Mouse (Mus musculus): ENCODE measurements around the gene Pcnx4.

The Pcnx4 gene

DNA sequence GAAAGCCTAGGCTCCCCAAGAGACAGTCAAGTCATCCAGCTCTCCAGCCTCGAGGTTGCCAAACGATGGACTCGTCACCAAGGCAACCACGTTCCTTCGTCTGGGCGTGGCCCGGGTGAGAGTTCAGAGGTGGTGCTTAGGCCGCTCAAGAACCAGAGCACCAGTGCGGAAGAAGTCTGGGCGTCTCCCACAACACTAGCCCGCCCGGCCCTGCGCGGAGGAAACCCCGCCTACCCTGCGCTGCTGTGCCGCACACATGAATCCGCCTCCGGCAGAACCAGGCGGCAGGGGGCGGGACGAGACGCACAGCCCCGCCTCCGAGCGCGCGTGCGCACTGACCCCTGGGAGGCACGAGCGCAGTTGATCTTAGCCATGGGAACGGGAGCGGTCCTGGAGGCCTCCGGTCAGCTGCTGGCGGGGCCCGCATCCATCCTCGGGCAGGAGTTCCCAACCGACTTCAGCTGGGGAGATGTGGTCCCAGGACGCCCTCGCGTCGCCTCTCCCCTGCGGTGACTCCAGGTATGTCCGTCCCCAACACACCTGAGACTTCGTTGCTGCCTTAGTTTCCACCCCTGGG lies at the start of gene Pcnx4:
Pcnx4 (plus strand) TSS at position 363 of the 577 bp plus-strand sequence.
- peak; percentile 98 to 99 for DNase-seq (ENCODE audit: inconsistent age in 2 of 2, low spot score in 1 of 2)

DNA sequence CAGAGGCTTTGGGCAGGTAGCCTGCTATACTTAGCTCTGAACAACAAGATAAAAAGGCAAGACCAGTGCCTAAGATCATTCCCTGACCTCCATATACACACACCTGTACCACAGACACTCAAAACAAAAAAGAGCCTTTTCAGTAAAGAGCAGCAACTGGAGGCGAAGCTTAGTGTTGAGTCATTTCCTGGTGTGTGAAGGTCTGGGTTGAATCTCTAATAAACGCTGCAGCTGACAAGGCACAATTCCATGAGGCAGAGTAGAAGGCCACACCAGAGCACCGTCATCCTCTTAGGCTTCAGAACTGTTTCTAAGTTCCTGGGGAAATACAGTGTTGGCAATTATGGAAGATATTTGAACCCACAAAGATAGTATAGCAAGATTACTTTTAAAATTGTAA lies 48.7 kb upstream of the Pcnx4 start:
- peak; percentile 37 to 81 for DNase-seq (ENCODE audit: inconsistent age in 2 of 2, low spot score in 1 of 2)

DNA sequence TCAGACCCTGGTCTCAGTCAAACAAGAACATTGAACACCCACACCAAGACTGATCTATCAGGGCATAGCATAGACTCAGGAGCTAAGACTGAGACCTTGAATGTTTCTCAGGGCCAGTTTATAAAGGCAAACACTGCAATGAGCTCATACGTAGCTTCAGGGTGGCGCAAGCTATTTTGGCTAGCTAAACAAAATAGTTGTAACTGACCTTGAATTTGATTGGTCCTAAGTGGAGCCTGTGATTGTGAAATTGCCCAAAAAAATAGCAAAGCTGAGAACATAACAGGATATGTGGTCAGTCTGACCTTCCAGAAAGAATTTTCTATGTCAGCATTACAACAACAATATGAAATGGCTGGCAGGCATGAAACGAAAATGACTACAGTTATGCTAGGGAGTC lies 46.2 kb upstream of the Pcnx4 start:
- peak; percentile 58 to 88 for DNase-seq (ENCODE audit: inconsistent age in 2 of 2, low spot score in 1 of 2)

DNA sequence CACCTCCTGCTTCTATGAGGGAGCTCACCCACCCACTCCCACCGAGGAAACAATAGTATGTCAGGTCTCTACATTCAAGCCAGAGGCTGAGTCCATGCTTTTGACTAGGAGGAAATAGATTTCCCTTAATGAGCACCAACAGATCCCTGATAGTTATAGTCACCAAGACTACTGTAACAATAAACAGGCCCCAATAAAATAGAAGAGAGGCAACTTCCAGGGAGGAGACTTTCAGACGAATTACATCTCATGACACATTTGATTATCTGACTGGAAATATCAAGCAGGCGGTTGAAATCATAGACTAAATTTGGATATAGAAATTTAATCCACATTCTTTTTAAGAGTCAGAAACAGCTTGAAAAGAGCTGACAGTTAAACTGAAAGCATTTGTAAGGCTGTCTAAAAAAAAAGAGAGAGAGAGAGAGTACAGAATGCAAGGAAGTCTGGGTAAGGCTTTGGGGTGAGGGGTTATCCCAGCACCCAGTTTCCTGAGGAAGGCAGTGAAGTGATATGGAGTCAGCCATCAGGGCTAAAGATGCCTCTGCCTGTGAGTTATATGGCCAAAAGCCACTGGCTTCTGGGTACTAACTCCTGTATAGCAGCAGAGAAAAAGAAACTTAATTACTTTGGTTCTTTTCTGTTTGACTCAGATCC lies 45.0 kb upstream of the Pcnx4 start:
- peak in 1 of 2 experiments; percentile 44 for DNase-seq (ENCODE audit: inconsistent age in 2 of 2, low spot score in 1 of 2)

DNA sequence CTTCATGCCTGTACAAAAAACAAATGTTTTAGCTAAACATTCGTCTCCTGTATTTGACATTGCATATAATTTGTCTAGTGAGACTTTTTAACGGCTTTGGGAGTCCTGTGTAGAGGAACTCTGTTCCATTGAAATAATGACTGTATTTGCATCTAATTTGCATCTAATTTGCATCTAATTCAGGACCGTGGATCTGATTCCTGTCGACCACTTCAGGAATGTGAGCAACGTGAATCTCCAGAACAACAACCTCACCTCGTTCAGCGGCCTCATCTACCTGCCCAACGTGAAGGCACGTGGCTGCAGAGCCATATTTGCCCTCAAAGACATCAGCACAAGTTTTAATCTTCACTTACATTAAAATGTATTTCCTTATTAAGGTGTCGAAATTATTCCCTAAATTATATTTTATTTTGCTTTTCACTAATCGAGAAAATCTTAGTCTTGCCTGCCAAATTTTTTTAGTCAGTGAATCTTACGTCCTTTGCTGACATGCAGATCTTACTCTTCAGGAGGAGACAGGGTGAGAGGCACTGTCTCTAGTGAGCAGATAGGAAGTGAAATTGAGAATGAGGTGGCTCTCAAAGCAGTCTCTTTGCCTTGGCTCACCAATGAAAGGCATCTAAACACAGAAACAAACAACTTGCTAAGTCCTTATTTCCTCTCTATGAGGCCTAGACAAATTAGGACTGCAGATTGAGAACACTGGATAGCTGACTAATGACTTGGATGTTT lies 39.1 kb upstream of the Pcnx4 start:
- no peak for DNase-seq (ENCODE audit: inconsistent age in 2 of 2, low spot score in 1 of 2)

DNA sequence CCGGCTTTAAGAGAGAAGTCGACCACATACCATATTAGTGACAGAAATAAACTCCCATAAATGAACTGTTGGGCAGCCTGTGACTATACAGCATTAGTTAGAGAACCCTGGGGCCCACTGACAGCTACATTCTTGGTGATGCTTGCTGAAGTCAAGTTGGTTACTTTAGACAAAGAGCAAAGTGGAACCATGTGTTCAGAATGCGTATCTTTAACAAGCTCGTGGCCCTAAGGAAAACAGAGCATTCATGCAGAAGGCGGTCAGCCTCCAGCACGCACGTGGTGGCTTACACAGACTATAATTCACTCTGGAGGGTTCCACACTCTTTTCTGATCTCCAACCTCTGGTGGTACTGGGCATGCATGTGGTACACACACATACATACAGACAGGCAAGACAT lies 26.6 kb upstream of the Pcnx4 start:
- DNase-seq (ENCODE audit: inconsistent age in 2 of 2, low spot score in 1 of 2): no peak

DNA sequence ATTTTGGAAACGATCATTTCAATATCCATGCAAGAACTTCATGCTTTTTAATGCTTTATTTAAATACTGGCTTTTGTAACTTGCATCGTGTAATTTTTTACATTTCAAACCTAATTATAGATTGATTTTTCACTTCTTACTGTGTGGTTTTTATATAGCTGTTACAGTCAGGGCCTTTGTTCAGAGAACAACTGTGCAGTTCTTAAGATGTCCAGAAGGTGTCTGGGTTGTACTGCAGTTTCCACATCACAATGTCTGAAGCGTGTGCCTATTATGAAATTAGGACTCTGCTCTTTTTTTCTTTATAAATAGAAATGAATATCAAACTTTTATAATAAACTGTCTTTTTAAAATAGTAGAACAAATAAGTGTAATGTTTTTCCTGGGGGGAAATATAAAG lies 20.7 kb upstream of the Pcnx4 start:
- peak in 1 of 2 experiments; percentile 55 for DNase-seq (ENCODE audit: inconsistent age in 2 of 2, low spot score in 1 of 2)

DNA sequence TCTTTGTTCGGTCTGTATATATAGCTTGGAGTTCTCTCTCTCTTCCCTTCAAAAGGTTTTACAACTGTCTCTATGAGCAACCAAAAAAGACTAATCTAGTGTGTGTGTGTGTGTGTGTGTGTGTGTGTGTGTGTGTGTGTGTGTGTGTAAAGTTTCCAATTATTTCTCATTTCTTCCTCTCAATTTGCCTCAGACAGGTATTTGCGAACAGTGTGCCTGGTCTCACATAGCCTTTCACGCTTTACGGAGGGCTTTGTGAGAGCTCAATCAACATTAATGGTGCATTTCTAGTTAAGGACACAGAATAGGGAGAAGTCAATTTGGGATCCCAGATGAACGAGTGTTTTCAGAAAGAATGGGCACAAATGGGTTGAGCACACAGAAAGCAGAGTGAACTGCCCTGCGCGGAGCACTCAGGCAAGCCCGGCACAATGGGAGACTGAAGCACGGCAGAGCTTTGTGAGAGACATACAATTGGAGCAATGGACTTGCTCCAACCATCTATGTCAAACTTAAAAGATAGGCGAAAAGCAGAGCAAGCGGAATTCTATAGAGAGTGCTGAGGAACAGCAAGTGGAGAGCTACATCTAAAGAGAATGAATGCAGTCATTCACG lies 18.0 kb upstream of the Pcnx4 start:
- no peak for DNase-seq (ENCODE audit: inconsistent age in 2 of 2, low spot score in 1 of 2)

DNA sequence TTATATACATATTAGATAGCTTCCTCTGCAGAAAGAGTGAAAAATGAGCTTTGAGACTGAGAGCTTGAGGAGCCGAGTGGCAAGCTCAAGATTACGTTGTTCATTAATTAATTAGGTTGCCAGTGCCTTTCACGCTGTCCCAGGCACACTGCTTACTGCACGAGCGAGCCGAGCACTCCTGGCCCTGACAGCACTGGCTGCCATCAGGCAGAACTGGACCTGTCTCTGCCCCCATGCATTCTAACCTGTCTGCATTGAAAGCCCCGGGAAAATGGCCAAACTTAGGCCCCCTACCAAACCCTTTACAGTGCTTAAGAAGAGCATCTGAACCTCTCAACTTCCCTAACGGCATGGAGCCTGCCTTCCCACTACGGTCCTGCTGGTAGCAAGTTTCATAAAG lies 16.8 kb upstream of the Pcnx4 start:
- no peak for DNase-seq (ENCODE audit: inconsistent age in 2 of 2, low spot score in 1 of 2)

DNA sequence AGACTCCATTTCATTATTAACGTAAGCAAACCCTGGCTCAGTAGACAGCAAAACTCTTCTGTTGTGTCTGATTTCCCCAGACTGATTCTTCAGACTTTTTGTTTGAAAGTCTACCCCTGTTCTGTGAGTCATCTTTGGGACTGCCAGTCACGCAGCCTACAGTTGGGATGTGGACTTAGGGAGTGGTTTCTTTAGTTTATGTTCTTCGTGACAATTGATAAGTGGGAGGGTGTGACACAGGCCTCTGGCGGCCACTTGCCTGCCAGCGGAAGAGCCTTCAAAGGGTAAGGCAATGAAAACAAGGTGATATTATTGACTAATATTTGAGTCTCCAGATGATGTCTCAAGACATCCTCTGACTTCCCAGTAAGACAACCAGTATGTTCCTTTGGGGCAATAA lies 16.3 kb upstream of the Pcnx4 start:
- DNase-seq (ENCODE audit: inconsistent age in 2 of 2, low spot score in 1 of 2): no peak

DNA sequence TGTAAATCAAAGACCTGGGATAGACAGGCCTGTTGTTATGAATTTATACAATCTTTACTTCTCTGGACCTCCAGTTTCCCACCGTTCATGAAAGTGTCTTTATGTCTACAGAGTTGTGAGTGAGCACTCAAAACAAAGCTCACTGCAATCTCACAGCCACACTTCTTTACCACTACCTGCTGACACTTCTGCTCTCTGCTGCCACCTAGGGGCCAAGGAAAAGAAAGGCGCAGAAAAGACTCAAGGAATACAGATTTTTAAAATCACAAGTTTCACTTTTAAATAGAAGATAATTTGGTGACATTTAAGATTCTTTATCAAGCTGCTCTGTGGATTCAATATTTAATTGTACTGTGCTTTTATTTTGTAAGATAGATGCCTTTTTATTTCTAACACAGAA lies 15.5 kb upstream of the Pcnx4 start:
- DNase-seq (ENCODE audit: inconsistent age in 2 of 2, low spot score in 1 of 2): peak; percentile 55 to 82

DNA sequence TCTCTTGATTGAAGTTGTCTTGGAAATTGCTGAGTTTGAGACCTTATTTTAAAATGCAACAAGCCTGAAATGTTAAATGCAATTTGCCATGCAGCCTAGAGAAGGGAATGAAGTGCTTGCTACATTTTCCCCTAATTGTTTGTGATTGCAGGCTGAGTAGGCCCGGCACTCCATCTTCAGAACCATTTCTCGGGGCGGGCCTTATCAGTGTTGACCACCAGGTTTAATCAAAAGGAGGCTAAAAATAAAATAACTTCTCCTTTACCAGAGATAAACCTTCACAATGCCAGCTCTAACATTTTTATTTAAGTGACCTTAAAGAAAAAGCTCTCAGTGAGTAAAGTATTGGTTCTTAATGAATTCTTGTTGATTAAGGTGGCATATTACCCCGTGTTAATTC lies 10.6 kb upstream of the Pcnx4 start:
- DNase-seq (ENCODE audit: inconsistent age in 2 of 2, low spot score in 1 of 2): no peak

DNA sequence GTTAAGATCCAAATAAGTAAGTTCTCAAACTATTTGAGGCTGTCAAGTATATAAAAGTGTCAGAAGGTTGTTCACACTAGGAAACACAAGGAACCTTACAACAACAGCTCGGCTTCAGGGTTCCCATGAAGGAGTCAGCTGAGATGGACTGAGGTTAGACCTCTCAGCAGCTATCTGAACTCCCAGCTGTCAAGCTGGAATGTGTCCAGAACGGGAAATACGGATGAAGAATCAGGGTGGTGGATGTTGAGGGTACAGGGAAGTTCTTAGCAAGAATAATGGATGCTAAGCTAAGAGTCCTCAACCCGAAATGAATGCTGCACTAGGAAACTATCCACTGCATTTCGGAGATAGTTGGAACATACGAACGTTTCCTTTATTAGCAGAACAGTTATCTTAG lies 3.9 kb upstream of the Pcnx4 start:
- no peak for DNase-seq (ENCODE audit: inconsistent age in 2 of 2, low spot score in 1 of 2)

DNA sequence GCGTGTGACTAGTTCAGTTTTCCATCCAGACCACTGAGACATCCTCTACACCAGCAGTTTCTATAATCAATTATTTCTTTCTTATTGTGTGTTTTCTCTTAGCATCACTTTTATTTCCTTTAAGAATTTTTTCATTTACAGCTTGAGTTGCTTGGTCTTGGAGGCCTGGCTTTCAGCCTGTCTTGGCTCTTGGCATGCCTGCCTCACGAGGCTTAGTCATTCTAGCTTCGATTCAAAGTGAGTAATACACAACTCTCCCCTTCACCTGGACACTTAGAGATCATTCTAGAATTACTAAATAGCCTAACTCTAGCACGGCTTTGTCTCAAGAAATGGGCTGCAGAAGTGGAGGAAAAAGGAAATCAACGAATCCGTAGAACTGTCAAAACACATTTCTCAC lies 2.2 kb upstream of the Pcnx4 start:
- no peak for DNase-seq (ENCODE audit: inconsistent age in 2 of 2, low spot score in 1 of 2)

DNA sequence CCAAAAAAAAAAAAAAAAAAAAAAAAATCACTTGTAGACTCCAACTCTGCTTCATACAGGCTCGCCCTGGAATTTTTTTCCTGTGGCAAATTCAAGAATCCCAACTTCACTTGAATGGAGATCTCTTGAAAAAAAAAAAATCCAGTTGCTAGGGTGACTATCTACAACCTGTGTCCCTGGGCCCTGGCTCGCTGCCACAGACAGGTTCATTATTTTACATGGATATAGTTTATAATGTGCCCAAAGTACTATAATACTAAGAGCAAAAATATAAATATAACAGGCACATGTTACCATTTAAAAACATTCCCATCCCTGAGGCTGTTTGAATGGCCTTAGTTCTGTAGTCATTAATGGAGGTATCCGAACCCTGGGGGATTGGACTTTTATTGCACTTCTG lies 584 bp upstream of the Pcnx4 start:
- no peak for DNase-seq (ENCODE audit: inconsistent age in 2 of 2, low spot score in 1 of 2)

DNA sequence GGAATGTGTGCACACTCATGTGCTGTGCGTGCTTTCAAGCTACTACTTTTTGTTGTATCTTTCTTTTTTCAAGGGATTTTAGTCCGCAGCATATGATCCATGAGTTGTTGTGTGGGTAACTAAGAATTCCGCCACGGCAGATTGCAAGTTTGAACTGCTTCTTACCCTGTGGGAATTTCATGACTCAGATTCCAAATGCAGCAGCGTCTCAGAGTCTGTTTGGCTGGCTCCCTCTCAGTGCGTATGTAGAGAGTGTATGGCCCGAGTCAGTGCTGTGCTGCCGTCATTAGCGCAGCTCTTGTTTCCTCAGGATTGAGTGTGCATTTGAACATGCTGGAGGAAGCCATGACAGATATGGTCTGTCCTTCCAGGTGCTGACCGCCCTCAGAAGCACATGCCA lies 2.4 kb downstream of the Pcnx4 start:
- DNase-seq (ENCODE audit: inconsistent age in 2 of 2, low spot score in 1 of 2): no peak

DNA sequence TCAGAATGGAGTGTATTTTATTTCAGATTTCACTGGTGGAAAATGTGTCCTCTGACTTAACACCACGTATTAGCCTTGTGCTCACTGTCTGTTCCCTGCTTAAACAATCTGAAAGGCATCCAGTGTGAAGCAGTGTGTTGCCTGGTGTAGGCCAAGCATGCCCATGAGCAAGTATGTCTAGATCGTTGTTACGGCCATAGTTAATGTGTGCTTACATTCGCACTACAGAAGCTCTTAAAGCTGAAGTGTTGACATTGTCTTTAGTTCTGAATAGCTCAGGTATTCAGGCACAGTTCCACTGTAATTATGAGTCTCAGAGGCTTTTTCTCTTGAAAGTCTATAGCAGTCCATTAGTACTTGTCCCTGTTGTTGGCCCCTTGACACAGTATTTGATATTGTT lies 18.2 kb downstream of the Pcnx4 start:
- DNase-seq (ENCODE audit: inconsistent age in 2 of 2, low spot score in 1 of 2): no peak

DNA sequence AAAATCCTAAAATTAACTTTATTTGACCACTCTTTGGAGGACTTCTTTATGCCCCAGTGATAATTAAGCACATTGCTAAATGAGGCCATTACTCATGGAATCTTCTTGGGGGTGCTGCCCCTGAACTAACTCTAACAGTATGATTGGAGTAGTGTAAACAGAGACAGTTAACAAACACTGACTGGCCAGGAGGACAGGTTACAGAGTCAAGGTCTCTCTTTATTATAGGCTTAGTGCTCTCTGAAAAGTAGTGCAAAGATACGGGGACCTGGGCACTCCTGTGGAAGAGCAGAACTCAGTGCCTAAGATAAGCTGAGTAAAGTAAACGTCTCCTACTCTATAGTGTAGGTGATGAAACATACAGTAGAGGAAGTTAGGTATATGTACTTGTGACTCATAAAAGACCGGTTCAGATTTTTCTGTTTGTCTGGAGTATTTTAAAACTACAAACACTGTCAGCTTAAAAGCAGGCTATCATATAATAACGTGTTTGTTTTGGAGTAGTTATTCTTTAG lies 28.2 kb downstream of the Pcnx4 start:
- no peak for DNase-seq (ENCODE audit: inconsistent age in 2 of 2, low spot score in 1 of 2)

DNA sequence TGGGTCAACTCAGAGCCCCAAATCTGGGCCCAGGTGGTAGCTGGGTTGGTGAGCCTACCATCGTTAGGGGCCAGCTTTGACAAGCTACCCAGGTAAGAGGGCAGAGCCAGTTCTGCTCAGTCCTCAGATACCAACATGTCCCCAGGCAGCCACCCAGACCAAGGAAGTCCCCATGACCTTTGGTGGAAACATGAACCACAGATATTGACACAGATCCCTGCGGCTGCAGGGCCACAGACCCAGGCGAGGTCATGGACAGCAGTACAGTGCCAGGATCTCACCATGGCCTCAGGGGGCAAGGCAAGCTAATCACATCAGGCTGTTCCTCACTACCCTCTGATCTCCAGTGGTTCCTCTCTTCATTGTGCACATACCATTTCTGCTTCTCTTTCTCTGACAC lies 45.8 kb downstream of the Pcnx4 start:
- DNase-seq (ENCODE audit: inconsistent age in 2 of 2, low spot score in 1 of 2): peak in 1 of 2 experiments; percentile 32

DNA sequence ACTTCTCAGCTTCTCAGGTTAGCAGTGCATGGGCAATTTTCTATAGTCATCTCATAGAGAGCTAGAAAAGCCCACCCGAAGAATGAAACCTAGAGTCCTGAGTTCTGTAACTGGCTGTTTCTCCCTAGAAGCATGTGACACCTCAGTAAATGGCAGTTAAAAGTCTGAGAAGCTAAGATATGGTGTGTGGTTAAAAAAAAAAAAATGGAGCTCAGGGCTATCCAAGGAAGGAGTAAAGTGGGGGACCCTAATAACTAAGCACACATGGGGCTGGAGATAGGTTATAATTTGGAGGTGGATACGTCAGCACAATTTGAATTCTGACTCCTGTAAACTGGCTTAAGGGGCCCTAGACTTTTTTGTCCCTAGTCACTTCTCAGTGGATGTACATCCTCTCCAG lies 46.9 kb downstream of the Pcnx4 start:
- no peak for DNase-seq (ENCODE audit: inconsistent age in 2 of 2, low spot score in 1 of 2)

DNA sequence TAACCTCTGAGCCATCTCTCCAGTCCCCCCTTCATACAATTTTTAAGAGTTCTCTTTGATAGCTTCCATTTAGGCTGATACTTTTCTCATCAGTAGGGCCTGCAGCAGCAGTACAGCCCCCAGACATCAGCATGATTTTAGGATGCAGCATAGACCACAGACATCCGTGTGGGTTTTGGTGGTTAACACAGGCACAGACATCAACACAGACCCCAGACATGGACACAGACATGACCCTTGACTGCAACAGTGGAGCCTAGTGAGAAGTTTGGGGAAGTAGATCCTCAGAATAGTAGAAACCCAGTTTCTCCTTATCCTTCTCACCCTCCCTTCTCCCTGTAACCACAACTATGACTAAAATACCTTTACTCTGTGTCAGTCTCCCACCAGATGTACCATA lies 49.2 kb downstream of the Pcnx4 start:
- DNase-seq (ENCODE audit: inconsistent age in 2 of 2, low spot score in 1 of 2): no peak

DNA sequence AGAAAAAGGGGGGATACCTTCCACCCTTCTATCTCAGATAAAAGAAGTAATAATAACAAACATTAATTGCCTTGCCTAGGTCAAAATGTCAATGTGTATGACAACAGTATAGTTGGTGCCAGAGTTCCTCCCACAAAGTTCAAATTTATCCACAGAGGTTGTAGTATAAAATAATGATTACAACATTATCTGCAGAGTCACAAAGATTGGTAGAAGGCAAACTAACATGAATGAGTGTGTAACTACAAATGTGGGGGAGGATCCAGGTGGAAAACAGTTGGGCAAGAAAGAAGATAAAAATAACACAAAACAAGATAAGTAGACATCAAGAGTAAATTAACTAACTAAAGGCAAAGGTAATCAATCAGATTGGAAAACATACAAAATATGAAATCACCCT lies 56.8 kb downstream of the Pcnx4 start:
- DNase-seq (ENCODE audit: inconsistent age in 2 of 2, low spot score in 1 of 2): no peak
